Mouse (Mus musculus) bone marrow macrophage, adult 2 months (primary cell): ENCODE measurements around the gene Tgfbr3.
"Not testable (repeated sequence)": the region's sequence is repeated elsewhere in the genome, so short reads cannot be mapped to it uniquely, and the experiment has no call there.

Experiments
- CTCF ChIP-seq: IDR thresholded peaks from 2 replicates; pipeline ENCODE4 v1.5.1; 2012; ENCODE audit warnings: low read depth, mild to moderate bottlenecking, low read length, moderate library complexity
- POLR2A ChIP-seq: IDR thresholded peaks from 2 replicates; pipeline ENCODE4 v1.6.1; 2012; ENCODE audit warnings: mild to moderate bottlenecking, low read depth, low read length, borderline replicate concordance

DNA sequence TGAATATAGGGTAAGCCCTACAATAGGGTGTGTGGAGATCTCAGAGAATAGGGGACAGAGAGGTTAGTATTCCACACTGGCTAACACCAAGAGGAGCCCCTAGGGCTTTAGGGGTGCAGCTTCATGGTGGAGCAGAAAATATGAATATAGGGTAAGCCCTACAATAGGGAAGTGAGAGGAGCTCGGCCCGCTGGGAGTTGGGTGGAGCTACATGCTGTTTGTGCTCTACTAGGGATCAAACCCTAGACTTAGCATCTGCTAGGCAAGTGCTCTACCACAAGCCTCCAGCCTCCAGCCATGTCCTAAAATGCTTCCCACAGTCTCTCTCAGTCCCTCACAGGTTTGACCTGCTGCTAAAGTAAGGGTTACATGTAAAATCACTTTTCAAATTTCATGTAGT, 65.9 kb downstream of the Tgfbr3 start:
- TF ChIP-seq CTCF, POLR2A: not testable (repeated sequence)
